Mouse (Mus musculus): Measurements from ENCODE around the gene F3.

GRCm38 (mm10) chr3:121679443-121679842 is 43.9 kb upstream of the F3 start:
- no peak for TF ChIP-seq CTCF (IDR thresholded peaks at IDR 0.05; ENCODE audit: low read depth)
- no peak for TF ChIP-seq EP300 (optimal IDR thresholded peaks at IDR 0.05)
